Mouse (Mus musculus) right cerebral cortex, adult 18-20 months (tissue): Measurements from ENCODE around the gene Fam114a2.
"Not testable (repeated sequence)": the region's sequence is repeated elsewhere in the genome, so short reads cannot be mapped to it uniquely, and the experiment has no call there.

Experiments
- DNase-seq: peaks from one replicate; pipeline ENCODE4 v3.0.0; 2022; ENCODE audit warnings: mixed read lengths

Fam114a2 gene

DNA sequence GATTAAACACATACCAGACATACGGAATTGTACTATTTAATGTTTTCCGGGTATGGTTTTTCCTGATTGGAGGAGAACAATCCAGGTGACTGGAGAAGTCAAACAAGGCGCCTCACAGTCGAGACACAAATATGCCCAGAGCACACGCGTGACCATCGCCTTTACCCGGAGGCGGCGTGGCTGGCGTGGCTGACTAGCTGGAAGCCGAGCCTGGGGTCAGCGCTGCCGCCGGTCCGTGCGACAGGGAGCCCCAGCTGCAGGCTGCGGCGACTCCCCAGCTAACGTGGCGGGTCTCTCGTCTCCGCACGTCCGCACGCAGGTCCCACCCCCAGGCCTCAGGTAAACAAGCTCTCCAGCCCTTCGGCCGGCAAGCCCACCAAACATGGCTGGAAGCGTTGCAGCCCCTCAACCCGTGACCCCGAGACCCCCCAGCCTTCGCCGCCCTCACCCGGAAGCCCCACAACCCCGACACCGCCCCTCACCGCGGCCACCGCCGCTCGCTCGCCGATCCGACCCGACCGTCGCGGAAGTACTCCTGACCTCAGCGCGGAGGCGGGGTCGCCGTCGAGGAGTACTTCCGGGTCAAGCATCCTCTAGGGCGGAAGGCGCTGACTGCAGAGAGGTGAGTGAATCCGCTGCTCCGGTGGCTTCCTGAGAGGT, at the start of gene Fam114a2, which contains the start of gene Mfap3:
Gene Fam114a2, minus strand, starts transcription at position 527 of the 660 bp plus-strand sequence.
Gene Mfap3, plus strand, starts transcription at position 574 of the 660 bp plus-strand sequence.
- peak; percentile 91 for DNase-seq

GRCm38 (mm10) chr11:57566091-57567035, 47.9 kb upstream of the Fam114a2 start:
- DNase-seq, result no peak

- no peak for DNase-seq
These were observed 46.1 kb upstream of the Fam114a2 start for GRCm38 (mm10) chr11:57564564-57564963.

DNA sequence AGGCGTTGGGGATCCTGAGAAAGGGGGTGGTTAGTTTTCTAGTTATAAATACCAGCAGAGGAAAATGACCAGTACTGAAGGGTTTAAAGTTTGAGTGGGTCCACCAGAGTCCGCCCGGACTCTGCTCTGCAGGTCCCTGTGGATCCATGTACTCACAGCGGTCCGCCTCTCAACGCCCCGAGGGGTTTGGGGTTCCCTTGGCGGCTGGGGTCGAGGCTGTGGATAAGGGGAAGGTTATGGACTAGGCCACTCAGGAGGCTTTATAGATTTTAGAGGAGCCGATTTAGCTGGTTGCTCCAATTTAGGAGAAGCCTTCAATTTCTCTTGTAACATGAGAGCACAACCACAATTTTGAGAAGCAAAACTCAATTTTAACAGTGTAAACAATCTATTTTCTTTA, 39.5 kb upstream of the Fam114a2 start:
- DNase-seq, result not testable (repeated sequence)

DNA sequence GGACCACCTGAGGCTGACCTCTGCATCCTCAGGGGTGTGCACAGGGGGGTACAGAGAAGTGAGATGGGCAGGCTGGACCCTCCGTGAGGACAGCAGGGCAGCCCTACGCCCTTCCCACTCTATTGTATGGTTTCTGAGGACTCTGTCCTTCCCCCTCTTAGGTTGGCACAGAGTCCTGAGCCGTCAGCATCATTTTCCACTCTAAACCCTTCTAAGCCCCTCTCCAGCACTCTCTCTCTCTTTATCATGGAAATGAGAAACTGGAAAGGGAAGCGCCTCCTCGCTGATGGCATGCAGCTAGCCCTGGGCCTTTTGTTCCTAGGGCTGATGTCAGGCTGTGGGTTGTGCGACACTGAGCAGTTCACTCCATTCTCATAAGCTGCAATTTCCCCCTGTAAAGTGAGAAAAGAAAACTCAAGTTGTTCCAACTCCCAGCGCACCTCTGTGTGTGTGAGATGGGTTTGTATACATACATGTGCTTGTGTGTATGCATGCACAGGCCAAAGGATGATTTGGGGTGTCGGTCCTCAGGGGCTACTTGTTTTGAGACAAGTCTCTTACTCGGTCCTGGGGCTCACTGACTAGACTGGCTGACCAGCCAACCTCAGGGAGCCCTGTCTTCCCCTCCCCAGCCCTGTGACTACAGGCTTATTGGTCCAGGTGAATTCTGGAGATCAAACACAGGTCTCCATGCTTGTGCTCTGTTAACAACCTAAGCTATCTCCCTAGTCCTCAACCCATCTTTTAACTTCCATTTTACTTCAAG, 34.8 kb upstream of the Fam114a2 start:
- no peak for DNase-seq

DNA sequence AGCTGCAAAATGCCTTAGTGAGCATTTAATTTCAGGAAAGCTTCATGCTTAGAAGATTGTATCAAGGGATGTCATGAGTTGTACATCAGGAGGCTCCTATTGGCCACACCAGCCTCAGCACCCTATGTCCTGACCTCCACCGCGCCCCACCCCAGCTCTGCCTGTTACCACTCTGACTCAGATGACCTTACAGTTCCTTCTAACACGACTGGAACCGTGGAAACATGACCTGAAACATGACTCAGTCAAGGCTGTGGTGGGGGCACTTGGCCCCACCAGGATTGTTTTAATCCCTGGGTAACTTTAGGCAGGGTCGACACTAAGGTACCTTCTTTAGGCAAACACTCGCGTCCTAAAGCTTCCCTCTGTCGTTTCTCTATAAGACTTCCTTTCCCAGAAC, 32.6 kb upstream of the Fam114a2 start:
- no peak for DNase-seq

GRCm38 (mm10) chr11:57550230-57550629, 31.8 kb upstream of the Fam114a2 start:
- DNase-seq, result no peak

GRCm38 (mm10) chr11:57548618-57549550, 30.5 kb upstream of the Fam114a2 start:
- peak; percentile 57 for DNase-seq

GRCm38 (mm10) chr11:57540681-57541080, 22.3 kb upstream of the Fam114a2 start:
- no peak for DNase-seq

DNA sequence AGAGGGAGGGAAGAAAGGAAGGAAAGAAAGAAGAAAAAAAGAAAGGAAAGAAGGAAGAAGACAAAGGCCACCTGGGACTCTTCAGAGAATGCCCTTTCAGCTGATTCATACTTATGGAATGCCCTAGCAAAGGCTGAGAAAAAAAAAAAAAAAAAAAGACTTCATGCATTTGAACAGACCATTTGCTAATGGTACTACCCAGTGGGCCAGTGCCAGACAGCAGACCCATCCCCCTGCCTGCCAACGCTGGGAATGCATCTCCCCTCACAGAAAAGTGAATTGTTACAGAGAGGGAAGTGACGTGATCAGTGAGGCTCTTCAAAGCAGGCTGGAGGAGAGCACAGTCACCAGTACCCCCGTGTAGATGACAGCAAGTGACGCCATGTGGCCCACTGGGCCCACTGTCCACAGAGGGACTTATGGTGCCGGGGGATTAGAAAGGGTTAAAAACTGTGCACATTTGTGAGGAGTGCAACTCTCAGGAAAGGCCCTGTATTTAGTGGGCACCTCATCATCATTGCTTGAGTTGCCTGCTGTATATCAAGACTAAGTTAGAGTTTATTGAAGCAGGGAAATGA, 21.5 kb upstream of the Fam114a2 start:
- DNase-seq, result no peak

DNA sequence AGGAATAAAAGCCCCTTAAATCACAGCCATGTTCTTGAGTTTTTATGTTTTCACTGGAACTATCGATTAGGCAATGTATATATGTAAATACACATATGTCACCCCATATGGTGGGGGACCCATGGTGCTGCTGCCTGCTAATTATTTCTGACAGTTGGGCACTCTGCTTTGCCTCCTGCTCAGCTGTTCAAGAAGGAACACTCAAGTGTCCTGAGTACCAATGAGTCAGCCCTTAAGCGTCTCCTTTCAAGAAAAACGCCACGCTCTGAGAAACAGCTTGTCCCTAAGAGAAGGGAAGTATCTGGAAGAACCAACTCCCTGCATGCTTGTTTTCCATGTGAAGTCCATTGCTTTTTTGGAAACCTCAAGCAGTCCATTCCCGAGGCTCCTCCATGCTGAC, 17.5 kb upstream of the Fam114a2 start:
- no peak for DNase-seq

- no peak for DNase-seq
These were observed 13.9 kb upstream of the Fam114a2 start for GRCm38 (mm10) chr11:57532306-57532705.

- no peak for DNase-seq
These were observed 13.0 kb upstream of the Fam114a2 start for GRCm38 (mm10) chr11:57531300-57531950.

GRCm38 (mm10) chr11:57529111-57529510, 10.7 kb upstream of the Fam114a2 start:
- DNase-seq, result no peak

- no peak for DNase-seq
These were observed 9.1 kb upstream of the Fam114a2 start for GRCm38 (mm10) chr11:57527506-57527905.

DNA sequence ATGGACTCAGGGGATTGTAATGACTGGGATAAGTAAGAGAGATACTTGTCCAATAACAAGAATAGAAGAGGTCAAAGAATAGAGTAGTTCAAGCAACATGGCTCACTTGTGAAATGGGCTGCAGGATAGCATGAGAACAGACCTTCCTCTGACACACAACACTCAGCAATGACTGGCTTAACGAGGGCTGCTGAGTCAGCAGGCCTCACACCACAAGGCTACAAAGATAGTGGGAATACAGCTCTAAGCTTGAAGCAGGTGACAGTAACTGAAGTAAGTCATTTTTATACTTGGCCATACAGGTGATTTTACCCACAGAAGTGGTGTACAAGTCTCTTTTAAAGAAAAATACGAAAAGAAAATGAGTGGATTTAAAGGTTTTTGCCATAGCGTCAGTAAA, 7.5 kb upstream of the Fam114a2 start:
- no peak for DNase-seq

- no peak for DNase-seq
These were observed 6.2 kb upstream of the Fam114a2 start for GRCm38 (mm10) chr11:57524597-57524996.

DNA sequence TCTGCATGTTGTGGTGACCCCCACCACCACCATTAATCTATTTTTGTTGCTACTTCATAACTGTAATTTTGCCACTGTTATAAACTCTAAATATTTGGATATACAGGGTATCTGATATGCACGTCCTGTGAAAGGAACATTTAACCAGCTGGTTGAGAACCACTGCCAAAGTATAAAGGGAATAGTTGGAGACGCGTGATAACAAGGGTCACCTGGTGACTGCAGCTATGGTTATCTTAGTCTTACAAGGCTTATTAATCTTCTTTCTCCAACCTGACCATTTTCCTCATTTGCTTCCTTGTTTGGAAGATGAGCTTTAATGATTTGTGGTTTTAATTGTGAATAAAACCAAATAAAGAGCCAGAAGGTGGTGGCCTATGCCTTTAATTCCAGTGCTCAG, 5.0 kb upstream of the Fam114a2 start:
- no peak for DNase-seq

GRCm38 (mm10) chr11:57522046-57522445, 3.6 kb upstream of the Fam114a2 start:
- DNase-seq, result peak; percentile 51

DNA sequence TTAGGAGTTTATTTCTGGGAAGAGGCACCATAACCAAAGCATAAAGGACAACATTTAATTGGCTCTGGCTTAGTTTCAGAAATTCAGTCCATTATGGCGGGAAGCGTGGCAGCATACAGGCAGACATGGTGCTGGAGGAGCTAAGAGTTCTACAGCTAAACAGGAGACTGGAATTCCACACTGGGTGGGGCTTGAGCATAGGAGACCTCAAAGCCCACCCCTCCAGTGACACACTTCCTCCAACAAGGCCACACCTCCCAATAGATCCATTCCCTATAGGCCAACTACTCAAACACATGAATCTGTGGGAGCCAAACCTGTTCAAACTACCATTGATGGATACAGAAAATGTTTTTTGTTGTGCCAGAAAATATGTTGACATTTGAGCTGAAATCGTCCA, 2.8 kb upstream of the Fam114a2 start:
- DNase-seq, result no peak

DNA sequence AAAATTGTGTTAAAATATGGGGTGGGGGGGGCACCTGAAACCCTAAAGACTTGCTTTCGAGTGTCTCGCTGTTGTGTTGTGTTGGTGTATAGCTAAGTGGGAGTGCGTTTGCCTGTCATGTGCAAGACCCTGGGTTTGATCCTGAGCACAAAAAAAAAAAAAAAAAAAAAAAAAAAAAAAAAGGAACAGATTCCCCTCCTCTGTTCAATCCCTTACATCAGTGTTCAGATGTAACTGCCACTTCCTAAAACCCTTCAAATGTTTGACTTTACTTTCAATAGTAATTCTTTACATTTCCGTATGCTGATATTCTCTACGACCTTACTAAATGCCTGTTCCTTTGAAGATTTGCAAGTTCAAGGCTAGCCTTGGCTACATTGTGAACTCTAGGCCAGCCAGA, 887 bp upstream of the Fam114a2 start:
- no peak for DNase-seq
